Mouse (Mus musculus) olfactory bulb, adult 2 months (tissue): Measurements from ENCODE around the gene Adssl1.

Experiments
- CTCF ChIP-seq: fragments of 200-500 bp; IDR thresholded peaks from 2 replicates; pipeline ENCODE4 v1.5.1; 2012; ENCODE audit warnings: low read depth, mild to moderate bottlenecking, low read length, moderate library complexity; ENCODE audit not compliant: insufficient read depth
- POLR2A ChIP-seq: fragments of 200-500 bp; IDR thresholded peaks from 2 replicates; pipeline ENCODE4 v1.6.1; 2012; ENCODE audit warnings: mild to moderate bottlenecking, low read depth, low read length, moderate library complexity; ENCODE audit not compliant: insufficient read depth

- TF ChIP-seq CTCF = no peak
- TF ChIP-seq POLR2A = no peak
These were observed 19.8 kb upstream of the Adssl1 start for GRCm38 (mm10) chr12:112599942-112600611.
